Mouse (Mus musculus) cerebellum, adult 2 months (tissue): Measurements from ENCODE around the gene Usf1.

Experiments used
- CTCF ChIP-seq: fragments of 200-500 bp; IDR thresholded peaks from 2 replicates; pipeline ENCODE4 v1.5.1; 2011; ENCODE audit warnings: low read depth, mild to moderate bottlenecking, control low read depth, low read length, moderate library complexity, borderline replicate concordance; ENCODE audit not compliant: insufficient read depth
- POLR2A ChIP-seq: fragments of 200-500 bp; IDR thresholded peaks from 2 replicates; pipeline ENCODE4 v1.6.1; 2011; ENCODE audit warnings: low read length, control low read depth, borderline replicate concordance; ENCODE audit not compliant: insufficient read depth

- no peak for TF ChIP-seq POLR2A
- TF ChIP-seq CTCF: no peak
These were observed 1.3 kb downstream of the Usf1 start for GRCm38 (mm10) chr1:171412446-171412845.
